Mouse (Mus musculus): ENCODE data around the gene Rpf2.

The Rpf2 gene

DNA sequence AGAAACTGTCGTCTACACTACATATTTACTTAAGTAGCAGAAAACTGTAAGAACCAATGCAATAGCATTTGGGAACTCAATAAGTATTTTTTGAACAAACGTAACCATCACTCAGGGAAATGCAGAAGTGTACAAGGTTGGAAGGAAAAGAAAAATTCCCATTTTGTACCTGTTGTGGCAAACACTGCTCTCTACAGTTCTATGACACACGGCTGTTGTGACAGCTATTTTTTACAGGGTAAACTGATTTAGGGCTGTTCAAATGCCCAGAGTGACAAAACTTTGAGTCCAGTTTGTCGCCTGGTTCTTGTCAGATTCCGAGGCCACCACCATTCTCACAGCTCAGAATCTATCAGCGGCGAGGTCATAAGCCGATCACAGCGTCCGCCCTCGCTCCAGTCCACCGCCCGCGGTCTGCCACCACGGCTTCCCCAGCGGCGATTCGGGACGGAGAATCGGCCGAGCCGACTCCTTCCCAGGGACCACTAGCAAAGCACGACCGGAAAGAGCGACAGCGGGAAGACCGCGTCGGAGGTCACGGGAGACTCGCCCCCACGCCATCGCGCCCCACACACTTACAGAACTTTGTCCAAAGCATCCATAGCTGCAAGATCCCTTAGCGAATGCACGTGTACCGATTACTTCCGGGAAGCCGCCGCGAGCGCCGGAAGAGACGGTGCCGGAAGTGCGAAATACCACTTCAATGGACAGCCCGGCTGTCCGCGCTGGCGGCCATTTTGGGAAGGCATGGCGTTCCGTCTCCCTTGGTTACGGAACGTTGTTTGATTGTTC, at the start of gene Rpf2:
Gene Rpf2 (minus strand): TSS at position 663 of the 792 bp plus-strand sequence.
- DNase-seq: peak; percentile 82

- DNase-seq: no peak
Measured at GRCm38 (mm10) chr10:40292640-40293039, 45.8 kb upstream of the Rpf2 start.

DNA sequence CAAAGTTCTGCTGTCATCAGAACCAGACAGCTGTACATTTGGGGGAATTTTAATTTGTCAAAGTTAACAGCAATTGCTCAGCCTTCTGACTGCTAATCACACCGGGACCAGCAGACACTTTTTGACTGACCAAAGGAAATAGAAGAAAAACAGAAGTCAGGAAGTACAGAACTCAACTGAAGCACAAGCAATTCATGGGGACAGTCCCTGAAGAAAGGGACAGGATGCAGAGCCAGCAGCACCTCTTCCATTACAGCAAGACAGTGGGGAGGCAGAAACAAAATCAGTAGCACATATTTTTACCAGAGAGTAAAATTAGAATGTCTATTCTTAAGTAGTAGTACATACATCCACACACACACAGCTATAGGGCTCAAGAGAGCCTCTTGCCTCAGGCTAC, 39.9 kb upstream of the Rpf2 start:
- DNase-seq: no peak

- DNase-seq: no peak
Measured at GRCm38 (mm10) chr10:40285571-40285970, 38.7 kb upstream of the Rpf2 start.

DNA sequence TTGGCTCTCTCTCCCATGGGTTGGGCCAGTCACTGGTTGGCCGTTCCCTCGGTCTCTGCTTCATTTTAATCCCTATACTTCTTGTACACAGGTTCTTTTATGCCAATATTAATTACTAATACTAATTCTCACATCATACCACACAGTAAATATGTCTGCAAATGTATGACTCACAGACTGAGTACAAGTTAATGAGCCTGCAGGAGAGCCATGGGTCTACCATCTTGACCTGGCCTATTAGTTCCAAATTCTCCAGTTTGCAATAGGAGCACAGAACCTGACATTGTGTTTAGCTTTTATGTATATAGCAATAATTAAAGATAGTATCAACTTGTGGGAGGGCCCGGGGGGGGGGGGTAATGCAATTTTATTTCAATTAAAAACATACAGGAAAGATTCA, 38.2 kb upstream of the Rpf2 start:
- DNase-seq: no peak

DNA sequence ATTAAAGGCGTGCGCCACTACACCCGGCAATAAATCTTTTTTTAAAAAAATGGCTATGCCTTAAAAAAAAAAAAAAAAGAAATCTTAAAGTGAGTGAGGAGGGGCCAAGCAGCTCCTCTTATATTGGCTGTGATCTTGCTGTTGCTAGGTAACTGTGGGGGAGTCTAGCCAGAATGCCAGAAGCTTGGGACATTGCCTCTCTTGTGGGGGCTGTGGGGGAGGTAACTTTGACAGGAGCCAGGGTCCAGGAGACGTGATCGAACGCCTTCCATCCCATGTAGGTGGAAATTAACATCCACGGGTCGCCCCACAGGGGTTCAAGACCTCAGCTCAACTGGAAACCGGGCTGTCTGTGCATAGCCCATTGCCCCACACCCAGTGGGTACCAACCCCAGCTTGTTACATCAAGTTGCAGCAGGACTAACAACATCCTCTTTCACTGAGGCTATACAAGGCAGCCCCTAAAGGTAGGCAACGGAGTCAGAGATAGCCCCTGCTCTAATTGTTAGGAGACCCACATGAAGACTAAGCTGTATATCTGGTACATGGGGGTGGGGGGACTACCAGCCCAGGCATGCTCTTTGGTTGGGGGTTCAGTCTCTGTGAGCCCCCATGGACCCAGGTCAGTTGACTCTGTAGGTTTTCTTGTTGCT, 37.5 kb upstream of the Rpf2 start:
- peak; percentile 13 for DNase-seq

- DNase-seq: no peak
Measured at GRCm38 (mm10) chr10:40283636-40284035, 36.8 kb upstream of the Rpf2 start.

- DNase-seq: no peak
Measured at GRCm38 (mm10) chr10:40281565-40281964, 34.7 kb upstream of the Rpf2 start.

DNA sequence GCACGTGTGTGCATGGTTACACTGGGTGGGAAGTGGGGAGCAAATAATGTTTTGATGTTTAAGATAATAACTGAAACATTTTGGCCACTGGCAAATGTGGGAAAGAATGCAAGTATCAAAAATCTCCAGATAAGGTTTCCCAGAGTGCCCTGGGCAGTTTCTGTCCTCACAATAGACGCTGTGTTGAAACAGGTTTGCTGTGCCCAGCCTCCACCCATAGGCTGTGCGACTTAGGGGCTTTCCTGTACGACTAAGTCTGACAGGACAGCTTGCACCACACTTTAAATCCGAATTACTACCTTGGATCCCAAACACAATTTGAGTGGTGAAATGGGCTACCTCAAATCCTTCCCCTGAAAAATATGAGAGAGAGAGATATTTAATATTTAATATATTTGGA, 31.5 kb upstream of the Rpf2 start:
- no peak for DNase-seq

- DNase-seq: no peak
Measured at GRCm38 (mm10) chr10:40275991-40276390, 29.2 kb upstream of the Rpf2 start.

DNA sequence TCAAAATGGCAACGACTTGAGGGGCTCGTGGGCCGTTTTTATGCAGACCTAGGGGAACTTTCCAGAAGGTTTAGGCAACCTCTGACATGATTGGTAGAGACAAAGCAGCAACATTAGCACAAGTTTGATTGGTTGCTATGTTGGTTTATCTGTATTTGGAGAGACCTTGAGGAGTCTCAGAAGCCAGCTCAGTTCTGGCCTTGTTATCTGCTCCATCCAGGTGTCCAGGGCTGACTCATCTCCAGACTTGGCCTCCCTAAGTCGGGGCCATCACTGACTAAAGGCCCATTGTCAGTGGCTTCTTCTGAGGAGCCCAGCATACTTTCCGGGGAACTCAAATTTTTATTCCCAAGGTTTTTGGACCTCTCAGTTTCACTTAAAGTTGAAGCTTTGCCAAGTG, 27.1 kb upstream of the Rpf2 start:
- no peak for DNase-seq

DNA sequence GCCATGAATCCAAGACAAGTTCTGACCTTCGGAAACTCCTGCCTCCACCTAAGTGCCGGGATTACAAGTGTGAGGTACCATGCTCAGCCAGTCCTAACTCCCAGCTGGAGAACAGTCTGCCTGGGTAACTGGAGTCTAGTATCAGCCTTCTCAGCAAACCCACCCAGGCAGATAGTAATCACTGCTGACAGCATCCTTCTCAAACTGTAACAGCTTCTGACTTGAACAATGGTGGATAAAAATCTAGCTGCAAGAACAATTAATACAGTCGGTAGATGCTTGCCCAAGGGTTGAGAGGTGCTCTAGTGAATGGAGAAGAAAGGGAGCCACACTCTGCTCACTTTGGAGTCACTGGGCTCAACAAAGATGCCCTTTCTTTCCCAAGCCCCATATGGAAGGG, 24.4 kb upstream of the Rpf2 start:
- DNase-seq: no peak

GRCm38 (mm10) chr10:40264920-40265319, 18.1 kb upstream of the Rpf2 start:
- DNase-seq: no peak

GRCm38 (mm10) chr10:40263691-40264090, 16.9 kb upstream of the Rpf2 start:
- DNase-seq: no peak

- DNase-seq: no peak
Measured at GRCm38 (mm10) chr10:40262200-40262599, 15.4 kb upstream of the Rpf2 start.

DNA sequence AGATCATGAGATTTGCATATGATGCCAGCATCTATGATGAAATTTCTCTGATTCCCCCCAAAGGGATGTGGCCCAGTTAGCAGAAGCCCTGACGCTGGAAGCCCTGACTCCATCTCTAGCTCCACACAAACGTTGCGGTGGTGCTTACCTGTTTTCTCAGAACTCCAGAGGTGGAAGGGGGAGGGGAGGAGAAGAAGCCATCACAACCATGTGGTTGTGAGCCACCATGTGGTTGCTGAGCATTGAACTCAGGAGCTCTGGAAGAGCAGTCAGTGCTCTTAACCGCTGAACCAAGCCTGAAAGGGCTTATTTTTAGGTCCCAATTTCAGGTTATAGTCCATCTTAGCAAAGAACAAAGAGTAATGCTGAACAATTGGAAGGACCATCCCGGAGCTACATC, 13.5 kb upstream of the Rpf2 start:
- DNase-seq: no peak

- no peak for DNase-seq
Measured at GRCm38 (mm10) chr10:40259542-40259941, 12.7 kb upstream of the Rpf2 start.

GRCm38 (mm10) chr10:40258976-40259375, 12.1 kb upstream of the Rpf2 start:
- DNase-seq: no peak

DNA sequence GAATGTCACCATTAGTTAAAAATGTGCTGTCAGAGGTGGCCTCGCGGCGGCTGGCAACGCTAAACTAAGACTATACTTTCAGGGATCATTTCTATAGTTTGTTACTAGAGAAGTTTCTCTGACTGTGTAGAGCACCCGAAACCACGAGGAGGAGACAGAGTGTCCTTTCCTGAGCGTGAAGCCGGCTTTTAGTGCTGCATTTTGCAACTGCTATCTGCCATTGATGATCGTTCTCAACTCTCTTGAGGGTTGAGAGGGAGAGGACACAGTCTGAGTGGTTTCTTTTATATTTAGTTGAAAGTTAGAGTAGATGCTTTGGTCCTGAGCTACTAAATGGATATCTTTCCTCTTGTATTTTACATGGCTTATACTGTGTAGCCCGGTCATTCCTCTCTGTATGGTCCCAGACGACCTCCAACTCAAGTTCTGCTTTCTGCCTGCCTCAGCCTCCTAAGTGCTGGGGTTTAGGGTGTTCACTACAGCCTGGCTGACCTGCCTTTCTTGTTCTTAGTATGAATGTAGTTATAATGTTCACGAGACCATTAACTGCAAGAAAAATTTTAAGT, 11.6 kb upstream of the Rpf2 start:
- DNase-seq: peak; percentile 49

GRCm38 (mm10) chr10:40257414-40258255, 10.8 kb upstream of the Rpf2 start, which contains the start of gene Gtf3c6:
Gtf3c6 (minus strand) TSS chr10:40258108.
- peak; percentile 95 for DNase-seq

GRCm38 (mm10) chr10:40256716-40257115, 9.9 kb upstream of the Rpf2 start:
- peak; percentile 17 for DNase-seq

GRCm38 (mm10) chr10:40250969-40251368, 4.1 kb upstream of the Rpf2 start:
- no peak for DNase-seq

GRCm38 (mm10) chr10:40249625-40250024, 2.8 kb upstream of the Rpf2 start:
- DNase-seq: peak; percentile 14

Data from right cerebral cortex, postnatal 14 days (tissue).